Mouse (Mus musculus) gastrocnemius, postnatal 4 days (tissue): ENCODE measurements around the gene Xpo6. TPM values are rescaled to one million over a fixed set of nuclear protein-coding genes. Genes with fewer than 3 reads are reported as not detected.

ENCODE experiments used
- DNase-seq, 2 experiments: peaks; one replicate each; pipeline ENCODE4 v3.0.0; 2021 to 2022; ENCODE audit warnings: low spot score in 2 of 2, mixed read lengths in 2 of 2
- total RNA-seq, 2 experiments: library from RNA; stranded (reverse); gene quantifications; 2 replicates each; pipeline ENCODE4 v1.2.3; 2021

The Xpo6 gene
- total RNA-seq, 2 experiments from 2014 or later = 53.7 to 58.6 TPM

DNA sequence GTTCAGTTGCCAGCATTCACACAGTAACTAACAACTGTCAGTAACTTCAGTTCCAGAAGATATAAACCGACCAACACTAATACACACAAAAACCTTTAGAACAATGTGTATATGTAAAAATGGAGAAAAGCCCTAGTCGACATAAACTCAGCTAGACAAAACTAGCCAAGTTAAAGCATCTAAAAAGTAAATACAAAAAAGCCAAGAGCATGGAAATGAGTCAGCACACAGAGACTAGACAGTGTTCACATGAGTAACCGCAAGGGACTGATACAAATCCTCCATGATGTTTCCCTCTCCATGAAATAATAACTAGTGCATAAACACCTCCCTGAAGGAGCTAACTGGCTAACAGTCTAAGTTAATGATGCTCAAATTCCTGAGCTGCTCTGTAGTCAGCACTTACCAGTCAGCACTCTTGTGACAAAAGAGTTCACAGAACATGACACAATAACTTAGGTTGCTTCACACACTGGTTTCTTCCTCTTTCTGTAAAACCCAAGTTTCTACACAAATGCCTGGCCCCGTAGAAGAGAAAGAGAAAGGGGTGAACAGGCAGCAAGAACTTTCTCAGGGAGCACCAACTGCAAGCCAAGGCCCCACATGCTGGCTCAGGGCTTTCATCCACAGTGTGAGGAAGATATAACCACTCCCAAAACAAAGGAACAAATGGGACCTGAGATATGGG, 65.5 kb downstream of the Xpo6 start:
- DNase-seq = no peak

DNA sequence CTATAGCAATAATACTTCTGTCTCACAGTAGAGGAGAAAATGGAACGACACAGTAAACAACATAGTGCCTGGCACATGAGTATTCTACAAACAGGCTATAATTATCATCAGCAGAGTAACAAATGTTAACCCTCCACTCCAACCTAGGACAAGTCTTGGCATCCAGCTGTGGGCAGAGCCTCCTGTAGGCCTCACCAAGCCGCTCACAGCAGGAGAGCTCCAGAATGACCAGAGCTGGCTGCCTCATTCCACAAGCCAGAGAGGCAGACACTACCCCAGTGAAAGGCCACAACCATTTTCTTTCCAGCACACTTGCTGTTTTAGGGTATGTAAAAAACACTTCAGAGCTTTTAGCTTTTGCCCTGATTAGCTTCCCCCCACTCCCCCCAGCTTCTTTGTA, 72.6 kb downstream of the Xpo6 start:
- DNase-seq = no peak

GRCm38 (mm10) chr7:126126502-126126901, 73.8 kb downstream of the Xpo6 start:
- no peak for DNase-seq

- peak in 1 of 2 experiments; percentile 34 for DNase-seq
Measured at GRCm38 (mm10) chr7:126121533-126121932, 78.8 kb downstream of the Xpo6 start.

GRCm38 (mm10) chr7:126119819-126120218, 80.5 kb downstream of the Xpo6 start:
- no peak for DNase-seq

DNA sequence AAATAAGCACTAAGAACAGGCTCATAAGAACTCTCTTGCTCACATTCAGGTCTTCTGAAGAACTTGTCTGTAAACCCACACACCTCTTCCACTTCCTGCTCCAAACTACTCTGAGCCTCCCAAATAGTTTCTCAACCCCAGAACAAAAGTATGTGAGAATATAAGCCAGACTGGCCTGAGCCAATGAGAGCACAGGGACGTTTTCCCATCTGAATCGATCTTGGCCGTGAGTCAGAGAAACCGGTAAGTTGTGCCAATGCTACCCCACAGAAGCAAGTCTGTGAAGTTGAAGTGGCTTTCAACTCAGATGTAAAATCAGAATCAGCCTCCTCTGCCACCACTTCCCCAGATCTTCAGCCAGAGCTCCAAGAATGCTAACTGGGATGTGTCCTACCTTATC, 87.0 kb downstream of the Xpo6 start:
- DNase-seq = no peak

- DNase-seq = no peak
Measured at GRCm38 (mm10) chr7:126111230-126111629, 89.1 kb downstream of the Xpo6 start.

DNA sequence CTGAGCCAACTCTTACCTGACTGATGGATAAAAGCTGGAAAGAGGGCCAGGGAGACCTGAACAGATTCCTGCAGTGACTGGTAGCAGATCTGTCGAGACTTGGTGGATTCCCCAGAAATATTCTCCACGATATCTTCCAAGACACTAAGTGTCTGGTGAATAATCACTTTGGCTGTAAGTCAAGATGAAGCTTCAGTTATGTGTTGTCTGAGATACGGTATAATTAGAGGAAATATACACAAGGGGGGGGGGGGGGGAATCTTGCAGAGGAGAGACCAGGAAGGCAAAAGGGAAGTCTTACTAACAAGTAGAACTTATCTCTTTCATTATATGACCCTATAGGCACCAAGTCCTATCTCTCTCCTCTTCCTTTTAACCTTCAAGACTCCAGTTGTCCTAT, 90.4 kb downstream of the Xpo6 start:
- no peak for DNase-seq

DNA sequence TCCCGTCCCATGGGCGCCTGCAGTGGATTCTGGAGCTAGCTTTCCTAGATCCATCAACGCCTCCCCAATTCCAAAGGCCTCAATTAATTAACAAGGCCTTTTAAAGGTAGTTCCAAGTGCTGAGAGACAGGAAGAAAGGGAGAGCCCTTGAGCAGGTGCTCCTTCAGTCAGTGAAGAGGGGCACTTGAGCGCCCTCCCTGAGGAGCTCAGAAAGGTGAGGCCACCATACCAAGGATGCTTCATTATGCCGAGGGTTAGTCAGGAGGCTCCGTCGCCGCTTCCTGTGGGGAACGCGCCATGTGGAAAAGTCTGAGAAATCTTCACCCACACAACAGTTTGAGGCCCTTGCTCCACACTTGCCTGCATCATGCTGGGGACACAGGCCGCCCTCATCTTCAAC, 99.9 kb downstream of the Xpo6 start:
- no peak for DNase-seq

DNA sequence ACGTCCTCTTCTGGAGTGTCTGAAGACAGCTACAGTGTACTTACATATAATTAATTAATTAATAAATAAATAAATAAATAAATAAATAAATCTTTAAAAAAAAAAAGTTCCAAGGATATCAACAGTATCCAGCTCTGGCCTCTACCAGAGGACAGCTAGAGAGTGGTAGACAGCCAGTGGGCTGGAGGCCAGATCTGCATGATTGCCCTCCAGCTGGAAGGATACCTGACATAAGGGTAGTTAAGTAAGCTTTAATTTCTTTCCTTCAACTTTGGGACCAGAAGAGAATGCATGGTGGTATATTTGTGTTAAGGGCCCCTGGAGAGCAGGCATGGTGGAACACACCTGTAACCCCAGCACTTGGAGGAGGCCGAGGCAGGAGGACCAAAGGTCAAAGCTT, 100.5 kb downstream of the Xpo6 start:
- no peak for DNase-seq

- DNase-seq = no peak
Measured at GRCm38 (mm10) chr7:126099163-126099775, 101.0 kb downstream of the Xpo6 start.

- no peak for DNase-seq
Measured at GRCm38 (mm10) chr7:126097219-126097915, 102.9 kb downstream of the Xpo6 start.

GRCm38 (mm10) chr7:126096596-126096995, 103.7 kb downstream of the Xpo6 start:
- DNase-seq = no peak

- no peak for DNase-seq
Measured at GRCm38 (mm10) chr7:126094738-126095137, 105.6 kb downstream of the Xpo6 start.

GRCm38 (mm10) chr7:126093162-126093561, 107.1 kb downstream of the Xpo6 start:
- no peak for DNase-seq

DNA sequence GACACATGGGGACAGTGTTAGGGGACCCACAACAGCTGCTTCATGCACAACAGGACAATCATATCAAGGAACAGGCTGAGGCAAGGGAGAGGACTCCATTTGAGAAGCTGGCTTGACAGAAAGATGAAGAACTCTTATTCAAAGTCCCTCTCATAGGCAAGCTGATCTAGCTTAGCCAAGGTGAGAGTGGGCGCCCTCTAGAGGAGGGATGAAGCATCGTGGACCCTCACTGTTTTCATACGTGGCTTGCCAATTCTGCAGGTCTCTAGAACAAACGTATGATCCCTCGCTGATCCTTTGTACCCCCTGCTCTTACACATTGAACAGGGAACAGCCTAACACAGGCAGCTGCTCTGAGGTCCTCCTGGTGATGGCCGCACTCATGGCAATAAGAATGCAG, 110.5 kb downstream of the Xpo6 start:
- DNase-seq = peak in 1 of 2 experiments; percentile 39

- no peak for DNase-seq
Measured at GRCm38 (mm10) chr7:126088155-126088554, 112.1 kb downstream of the Xpo6 start.

DNA sequence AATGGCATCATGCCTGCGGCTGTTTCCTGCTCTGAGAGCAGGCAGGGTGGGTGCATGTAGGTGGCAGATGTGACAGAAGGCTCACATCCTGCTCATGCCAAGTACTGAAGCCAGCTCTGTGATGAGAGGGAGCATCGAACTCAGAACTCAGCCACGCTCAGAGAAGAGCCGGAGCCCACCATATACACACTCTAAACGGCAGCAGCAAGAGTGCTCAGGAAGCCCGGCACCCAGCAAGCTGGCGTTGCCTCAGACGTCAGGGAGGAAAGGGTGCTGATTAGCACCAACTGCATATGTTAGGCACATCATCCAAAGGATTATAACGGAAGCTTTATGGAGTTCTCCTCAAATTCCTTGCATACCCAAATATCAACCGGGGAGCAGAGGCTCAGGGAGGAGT, 112.7 kb downstream of the Xpo6 start:
- DNase-seq = no peak

DNA sequence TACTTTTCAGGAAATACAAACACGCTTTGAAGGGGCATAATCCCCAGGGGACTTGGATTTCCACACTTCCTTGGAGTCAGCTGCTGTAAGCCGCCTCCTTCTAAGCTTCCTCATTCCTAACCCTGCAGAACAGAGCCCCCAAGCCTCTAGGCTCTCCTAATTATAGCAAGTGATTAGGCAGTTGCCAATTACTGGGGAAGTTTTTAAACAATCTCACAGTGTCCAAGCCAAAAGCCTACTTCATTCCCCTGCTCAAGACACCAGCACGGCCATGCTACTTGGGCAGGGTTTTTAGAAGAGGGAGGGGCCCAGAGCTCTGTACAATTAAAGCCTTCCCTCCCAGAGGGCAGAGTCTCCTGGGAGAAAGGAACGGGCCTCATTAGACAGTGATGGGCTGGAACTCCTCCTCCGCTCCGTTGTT, 114.0 kb downstream of the Xpo6 start:
- no peak for DNase-seq

DNA sequence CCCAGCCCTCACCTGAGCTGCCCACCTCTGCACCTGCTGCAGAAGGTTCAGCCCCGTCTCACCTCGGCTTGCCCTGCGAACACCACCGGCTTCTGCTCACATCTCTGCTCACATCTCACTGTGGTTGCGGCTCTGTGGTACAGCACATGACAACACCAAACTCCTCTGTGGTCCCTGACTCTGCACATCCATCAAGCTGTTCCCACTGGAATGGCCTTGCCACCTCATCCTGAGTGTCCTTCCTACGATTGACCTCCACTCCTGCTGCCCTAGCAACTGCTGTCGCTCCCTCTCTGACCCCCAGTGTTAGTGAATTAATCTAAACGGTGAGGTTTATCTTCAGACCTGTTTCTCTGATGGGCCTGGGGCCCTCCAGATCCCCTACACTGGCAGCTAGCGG, 115.1 kb downstream of the Xpo6 start:
- DNase-seq = no peak

DNA sequence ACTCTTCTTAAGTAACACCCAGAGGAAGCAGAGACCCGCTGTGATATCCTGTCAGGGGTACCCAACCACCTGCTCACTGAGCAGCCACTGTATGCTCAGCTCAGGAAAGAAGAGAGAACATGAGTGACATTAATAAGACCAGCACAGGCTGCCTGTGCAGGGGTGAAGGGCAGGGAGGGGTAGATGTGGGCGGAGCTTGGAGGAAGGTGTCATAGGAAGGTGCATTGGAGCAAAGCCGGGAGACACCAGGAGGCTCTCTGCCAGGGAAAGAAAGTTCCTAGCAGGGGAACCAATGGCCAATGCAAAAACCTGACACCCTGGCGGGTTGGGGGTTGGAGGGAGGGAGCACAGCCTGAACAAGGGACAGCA, 116.3 kb downstream of the Xpo6 start:
- DNase-seq = no peak

DNA sequence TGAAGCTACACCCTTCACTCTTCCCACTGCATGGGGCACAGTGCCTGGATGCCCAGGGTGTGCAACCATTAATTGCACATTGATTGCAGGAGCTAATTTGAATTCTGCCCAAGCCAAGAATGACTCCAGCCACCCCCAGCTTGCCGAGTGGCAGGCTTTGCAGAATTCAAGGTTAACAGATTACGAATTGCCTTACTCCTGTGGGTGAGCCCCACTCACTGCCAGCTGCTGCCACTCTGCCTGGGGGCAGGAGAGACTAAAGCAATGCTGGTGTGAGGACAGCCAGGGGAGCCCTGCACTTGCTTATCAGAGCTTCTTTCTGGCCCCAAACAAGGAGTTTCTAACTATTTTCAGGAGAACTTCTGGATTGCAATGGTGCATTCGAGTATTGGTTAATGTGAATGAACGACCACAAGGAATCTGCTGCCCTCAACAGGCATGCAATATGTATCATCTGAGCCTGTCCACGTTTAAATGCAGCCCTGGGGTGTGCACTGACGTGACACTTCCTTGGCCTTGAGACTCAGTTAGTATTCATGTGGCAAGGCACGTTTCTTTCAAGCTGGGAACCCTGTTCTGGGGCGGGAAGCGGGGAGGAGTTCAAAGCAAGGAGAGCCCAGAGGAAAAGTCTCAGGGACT, 116.8 kb downstream of the Xpo6 start:
- DNase-seq = no peak
